Mouse (Mus musculus) MEL (cell line): Measurements from ENCODE around the gene Trappc10.

Source experiments
- CTCF ChIP-seq, 3 experiments: IDR thresholded peaks in 2 of 3; conservative IDR thresholded peaks in 1 of 3; 2 replicates each; pipeline ENCODE4 v1.5.1; 2011 to 2012; ENCODE audit warnings: low read length in 3 of 3, low read depth in 2 of 3, mild to moderate bottlenecking in 2 of 3, improper control_type of control experiment in 1 of 3, inconsistent platforms in 1 of 3, mixed read lengths in 1 of 3, moderate library complexity in 1 of 3; ENCODE audit not compliant: control insufficient read depth in 1 of 3, insufficient read depth in 1 of 3, poor library complexity in 1 of 3, severe bottlenecking in 1 of 3
- MAFK ChIP-seq: IDR thresholded peaks from 2 replicates; pipeline ENCODE4 v1.6.1; 2011; ENCODE audit warnings: low read depth, mild to moderate bottlenecking, low read length, improper control_type of control experiment, borderline replicate concordance
- POLR2A ChIP-seq, 2 experiments: IDR thresholded peaks; 2 replicates each; pipeline ENCODE4 v1.6.1; 2011 to 2012; ENCODE audit warnings: low read length in 2 of 2, mild to moderate bottlenecking in 2 of 2, control low read depth in 1 of 2, improper control_type of control experiment in 1 of 2, low read depth in 1 of 2, moderate library complexity in 1 of 2; ENCODE audit not compliant: control insufficient read depth in 1 of 2, insufficient read depth in 1 of 2, poor library complexity in 1 of 2

- TF ChIP-seq MAFK (no peak), CTCF (IDR thresholded peaks at IDR 0.05 in 2 of 3, conservative IDR thresholded peaks at IDR 0.05 in 1 of 3; ENCODE audit: control insufficient read depth in 1 of 3, insufficient read depth in 1 of 3, low read depth in 2 of 3, low read length in 3 of 3, poor library complexity in 1 of 3, severe bottlenecking in 1 of 3) (no peak), POLR2A (IDR thresholded peaks at IDR 0.05; ENCODE audit: control insufficient read depth in 1 of 2, insufficient read depth in 1 of 2, low read depth in 1 of 2, low read length in 2 of 2, poor library complexity in 1 of 2) (no peak)
Observed at GRCm38 (mm10) chr10:78227875-78228559, 16.4 kb downstream of the Trappc10 start.
